Mouse (Mus musculus) embryonic facial prominence, embryonic 15.5 days (tissue): ENCODE results near the gene Pxmp4. TPM values are rescaled to one million over a fixed set of nuclear protein-coding genes. Genes with fewer than 3 reads are reported as not detected.

Source experiments
- ATAC-seq: fragments of 200-750 bp; cut with Nextera tagmentation; 2 replicates; pipeline ENCODE4 v1.8.0; 2017; ENCODE audit warnings: low read depth, moderate TSS enrichment; ENCODE audit not compliant: insufficient number of reproducible peaks, low FRiP score, low TSS enrichment
- H3K27ac ChIP-seq: fragments of 300-500 bp; sonication (generic); replicated peaks from 2 replicates; pipeline ENCODE4 v1.5.1; 2015; ENCODE audit warnings: mild to moderate bottlenecking, inconsistent platforms
- H3K27me3 ChIP-seq: fragments of 300-500 bp; sonication (generic); 2 replicates; pipeline ENCODE4 v1.6.1; 2015; ENCODE audit warnings: inconsistent platforms
- H3K36me3 ChIP-seq: fragments of 300-500 bp; sonication (generic); 2 replicates; pipeline ENCODE4 v1.6.1; 2015; ENCODE audit warnings: mild to moderate bottlenecking, inconsistent platforms
- H3K4me1 ChIP-seq: fragments of 300-500 bp; sonication (generic); 2 replicates; pipeline ENCODE4 v1.6.1; 2015; ENCODE audit warnings: inconsistent platforms
- H3K4me2 ChIP-seq: fragments of 300-500 bp; sonication (generic); replicated peaks from 2 replicates; pipeline ENCODE4 v1.6.1; 2015; ENCODE audit warnings: mild to moderate bottlenecking, inconsistent platforms
- H3K4me3 ChIP-seq: fragments of 300-500 bp; sonication (generic); replicated peaks from 2 replicates; pipeline ENCODE4 v1.5.1; 2015; ENCODE audit warnings: mild to moderate bottlenecking, inconsistent platforms
- H3K9ac ChIP-seq: fragments of 300-500 bp; sonication (generic); 2 replicates; pipeline ENCODE4 v1.6.1; 2015; ENCODE audit warnings: inconsistent platforms
- H3K9me3 ChIP-seq: fragments of 300-500 bp; sonication (generic); replicated peaks from 2 replicates; pipeline ENCODE4 v1.6.1; 2016; ENCODE audit warnings: inconsistent platforms
- whole genome bisulfite sequencing: fragments of 180-500 bp; shearing (Covaris S2); methylation state at CpG from one replicate; pipeline ENCODE4 v1.1.7; 2015; 5-methylcytosine and 5-hydroxymethylcytosine counted together
- polyA plus RNA-seq: library from polyadenylated mRNA; unstranded; fragments of >200 nt; fragmentation: Nextera tagmentation; extraction: Ambion mirVana; gene quantifications from 2 replicates; pipeline ENCODE4 v1.2.1, GENCODE M21; 2015

The Pxmp4 gene
- polyA plus RNA-seq, 1 experiment from 2014 or later = 33.1 TPM

DNA sequence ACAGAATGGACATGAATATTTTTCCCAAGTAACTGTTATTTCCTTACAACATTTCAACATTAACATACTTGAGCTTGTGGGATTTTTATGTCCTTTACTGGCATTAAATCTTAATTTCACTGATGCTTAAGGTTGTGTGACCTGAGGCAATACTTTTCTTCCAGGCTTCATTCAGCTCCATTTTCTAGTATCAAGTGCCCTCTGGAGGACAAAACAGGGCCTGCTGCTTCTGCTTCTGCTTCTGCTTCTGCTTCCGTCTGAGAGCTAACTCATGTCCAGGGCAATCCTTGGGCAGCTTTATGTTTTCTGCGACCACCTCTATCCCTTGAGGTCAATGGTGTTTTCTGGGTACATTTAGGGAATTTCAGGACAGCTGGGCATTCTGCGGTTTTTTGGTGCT lies 63.8 kb downstream of the Pxmp4 start:
- WGBS = 73% methylated on average over 3 of the region's 3 CpGs
- no peak for ATAC-seq
- H3K4me1 ChIP-seq = peaks cover 10% of the 10 kb centered on the region; the same call in 1 of the 2 replicates

GRCm38 (mm10) chr2:154538710-154539109 lies 64.8 kb downstream of the Pxmp4 start:
- no peak for ATAC-seq
- peaks cover 7% of the 10 kb centered on the region; the same call in 1 of the 2 replicates for H3K4me1 ChIP-seq

More for the DNA sequence above, 63.8 kb downstream of the Pxmp4 start:
- Histone ChIP-seq H3K9me3 (no peaks in the 10 kb centered on the region), H3K4me3 (no peak overlapping the region), H3K9ac (no peak overlapping the region), H3K27me3 (no peaks in the 10 kb centered on the region), H3K4me2 (no peak overlapping the region), H3K36me3 (peaks cover 19% of the 10 kb centered on the region), H3K27ac (no peak overlapping the region)

GRCm38 (mm10) chr2:154538310-154538709 lies 65.2 kb downstream of the Pxmp4 start:
- Histone ChIP-seq H3K27ac (no peak overlapping the region), H3K36me3 (peaks cover 32% of the 10 kb centered on the region), H3K9ac (no peak overlapping the region)

More at GRCm38 (mm10) chr2:154538710-154539109, 64.8 kb downstream of the Pxmp4 start:
- H3K36me3 ChIP-seq = peaks cover 29% of the 10 kb centered on the region
- no peak overlapping the region for H3K9ac ChIP-seq
- H3K27ac ChIP-seq = no peak overlapping the region
- no peaks in the 10 kb centered on the region for H3K27me3 ChIP-seq
- 71% methylated on average over 3 of the region's 3 CpGs for WGBS
- H3K4me3 ChIP-seq = no peak overlapping the region
- H3K9me3 ChIP-seq = no peaks in the 10 kb centered on the region
- no peak overlapping the region for H3K4me2 ChIP-seq

More at GRCm38 (mm10) chr2:154538310-154538709, 65.2 kb downstream of the Pxmp4 start:
- H3K4me3 ChIP-seq = no peak overlapping the region
- 54% methylated on average over 2 of the region's 2 CpGs for WGBS
- H3K9me3 ChIP-seq = no peaks in the 10 kb centered on the region
- no peaks in the 10 kb centered on the region for H3K27me3 ChIP-seq
- no peak overlapping the region for H3K4me2 ChIP-seq
- no peak for ATAC-seq
- peaks cover 4% of the 10 kb centered on the region; the same call in 1 of the 2 replicates for H3K4me1 ChIP-seq

Other genes starting within 250 kb of the Pxmp4 start
- 20.1 and 21.1 TPM in 2 replicates for gene Cdk5rap1, start 230.7 kb downstream of the Pxmp4 start, polyA plus RNA-seq
- gene Snta1, start 195.6 kb downstream of the Pxmp4 start, polyA plus RNA-seq = 12.1 and 12.8 TPM in 2 replicates
- gene Cbfa2t2, start 167.2 kb downstream of the Pxmp4 start, polyA plus RNA-seq = 40.9 and 43.6 TPM in 2 replicates
- 0.83 and 1.3 TPM in 2 replicates for gene 1700003F12Rik, start 56.6 kb downstream of the Pxmp4 start, polyA plus RNA-seq
- 0.17 and 0.25 TPM in 2 replicates for gene Actl10, start 51.9 kb downstream of the Pxmp4 start, polyA plus RNA-seq
- 3.4 and 4.3 TPM in 2 replicates for gene Necab3, start 44.8 kb downstream of the Pxmp4 start, polyA plus RNA-seq
- 24.6 and 25.5 TPM in 2 replicates for gene E2f1, start 33.8 kb downstream of the Pxmp4 start, polyA plus RNA-seq
- gene Zfp341, start 9.6 kb upstream of the Pxmp4 start, polyA plus RNA-seq = 1.6 and 2.0 TPM in 2 replicates
- 0.49 TPM in 1 of 2 replicates, not detected in the other for gene 4930519P11Rik, start 9.7 kb upstream of the Pxmp4 start, polyA plus RNA-seq
- gene Chmp4b, start 48.0 kb upstream of the Pxmp4 start, polyA plus RNA-seq = 38.1 and 47.7 TPM in 2 replicates
- not detected in 2 replicates for gene Gm14214, start 166.3 kb upstream of the Pxmp4 start, polyA plus RNA-seq
- gene Raly, start 187.4 kb upstream of the Pxmp4 start, polyA plus RNA-seq = 49.4 TPM in 2 replicates
- 18.8 and 20.1 TPM in 2 replicates for gene a, start 187.7 kb upstream of the Pxmp4 start, polyA plus RNA-seq